Mouse (Mus musculus) heart, embryonic 15.5 days (tissue): ENCODE measurements at regions not wholly inside any gene's neighbourhood (a gene's known extent, or its start where the extent isn't known, plus 50 kb on each side); places are given as distances from the start of the nearest gene placed in this dataset.

Experiments used
- ATAC-seq: fragments of 200-750 bp; cut with Nextera tagmentation; replicated peaks from 2 replicates; pipeline ENCODE4 v1.8.0; 2017; ENCODE audit warnings: low read depth, moderate TSS enrichment; ENCODE audit not compliant: insufficient number of reproducible peaks, insufficient read depth, low FRiP score
- H3K27ac ChIP-seq: fragments of 300-500 bp; sonication (generic); 2 replicates; pipeline ENCODE4 v1.5.1; 2015; ENCODE audit warnings: mild to moderate bottlenecking, inconsistent platforms
- H3K27me3 ChIP-seq: fragments of 300-500 bp; sonication (generic); 2 replicates; pipeline ENCODE4 v1.6.1; 2015; ENCODE audit warnings: inconsistent platforms
- H3K36me3 ChIP-seq: fragments of 300-500 bp; sonication (generic); 2 replicates; pipeline ENCODE4 v1.6.1; 2015; ENCODE audit warnings: mild to moderate bottlenecking, inconsistent platforms
- H3K4me1 ChIP-seq: fragments of 300-500 bp; sonication (generic); replicated peaks from 2 replicates; pipeline ENCODE4 v1.6.1; 2015; ENCODE audit warnings: inconsistent platforms
- H3K4me2 ChIP-seq: fragments of 300-500 bp; sonication (generic); 2 replicates; pipeline ENCODE4 v1.6.1; 2015; ENCODE audit warnings: inconsistent platforms, mild to moderate bottlenecking, moderate library complexity
- H3K4me3 ChIP-seq: fragments of 300-500 bp; sonication (generic); 2 replicates; pipeline ENCODE4 v1.5.1; 2015; ENCODE audit warnings: mild to moderate bottlenecking, inconsistent platforms
- H3K9ac ChIP-seq: fragments of 300-500 bp; sonication (generic); 2 replicates; pipeline ENCODE4 v1.6.1; 2015; ENCODE audit warnings: mild to moderate bottlenecking, inconsistent platforms
- H3K9me3 ChIP-seq: fragments of 300-500 bp; sonication (generic); replicated peaks from 2 replicates; pipeline ENCODE4 v1.6.1; 2016; ENCODE audit warnings: inconsistent platforms
- WGBS: fragments of 180-500 bp; shearing (Covaris S2); methylation state at CpG from one replicate; pipeline ENCODE4 v1.1.7; 2015; ENCODE audit warnings: mixed read lengths; 5-methylcytosine and 5-hydroxymethylcytosine counted together

DNA sequence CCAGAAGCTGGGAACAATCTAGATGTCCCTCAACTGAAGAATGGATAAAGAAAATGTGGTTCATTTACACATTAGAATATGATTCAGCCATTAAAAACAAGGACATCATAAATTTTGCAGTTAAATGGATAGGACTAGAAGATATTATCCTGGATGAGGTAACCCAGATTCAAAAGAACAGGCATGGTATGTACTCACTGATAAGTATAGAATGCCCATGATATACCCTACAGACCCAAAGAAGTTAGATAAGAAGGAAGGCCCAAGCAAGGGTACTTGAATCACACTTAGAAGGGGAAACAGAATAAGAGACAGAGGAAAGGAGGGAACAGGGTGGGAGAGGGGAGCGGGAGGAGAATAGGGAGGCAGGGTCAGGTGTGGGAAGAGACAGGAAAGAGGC is 127.4 kb upstream of the Itga4 start:
- ATAC-seq = no peak
- Histone ChIP-seq H3K9me3 (no peaks in the 10 kb centered on the region), H3K27me3 (no peaks in the 10 kb centered on the region), H3K27ac (no peak overlapping the region), H3K4me1 (0 out of 2 replicates have a peak, but pooled peaks cover 2% of the 10 kb centered on the region), H3K9ac (no peak overlapping the region), H3K4me2 (no peak overlapping the region), H3K4me3 (no peak overlapping the region), H3K36me3 (no peaks in the 10 kb centered on the region)
- 95% methylated on average over 1 of the region's 1 CpGs for WGBS

DNA sequence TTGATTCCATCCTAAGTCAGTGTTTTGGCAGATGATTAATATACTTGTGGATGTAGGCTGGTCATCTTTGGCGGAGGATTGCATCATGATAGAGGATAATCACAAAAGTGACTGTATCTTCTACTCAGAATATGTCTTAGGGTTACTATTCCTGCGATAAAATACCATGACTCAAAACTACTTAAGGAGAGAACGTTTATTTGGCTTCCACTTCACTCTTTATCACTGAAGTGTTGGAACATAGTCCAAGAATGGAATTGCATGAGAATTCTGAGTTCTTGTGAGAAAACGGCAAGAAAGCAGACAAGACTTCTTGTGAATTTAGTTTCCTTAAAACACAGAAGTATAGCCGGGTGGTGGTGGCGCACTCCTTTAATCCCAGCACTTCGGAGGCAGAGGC is 124.6 kb upstream of the Itga4 start:
- no peak overlapping the region for H3K4me2 ChIP-seq
- no peaks in the 10 kb centered on the region for H3K9me3 ChIP-seq
- WGBS = 65% methylated on average over 7 of the region's 7 CpGs
- no peak for ATAC-seq
- peak overlapping the region; percentile 35; the same call in 1 of the 2 replicates for H3K27ac ChIP-seq
- H3K27me3 ChIP-seq = no peaks in the 10 kb centered on the region
- no peaks in the 10 kb centered on the region for H3K36me3 ChIP-seq
- no peak overlapping the region for H3K9ac ChIP-seq
- H3K4me3 ChIP-seq = no peak overlapping the region
- 0 out of 2 replicates have a peak, but pooled peaks cover 2% of the 10 kb centered on the region for H3K4me1 ChIP-seq

- no peaks in the 10 kb centered on the region for H3K36me3 ChIP-seq
- no peaks in the 10 kb centered on the region for H3K27me3 ChIP-seq
- no peaks in the 10 kb centered on the region for H3K9me3 ChIP-seq
- H3K4me1 ChIP-seq = 0 out of 2 replicates have a peak, but pooled peaks cover 2% of the 10 kb centered on the region
- H3K4me2 ChIP-seq = no peak overlapping the region
- 76% methylated on average over 2 of the region's 2 CpGs for WGBS
- no peak overlapping the region for H3K9ac ChIP-seq
- H3K27ac ChIP-seq = peak overlapping the region; percentile 35; the same call in 1 of the 2 replicates
- ATAC-seq = no peak
- no peak overlapping the region for H3K4me3 ChIP-seq
Observed at GRCm38 (mm10) chr2:79131235-79131634, 124.0 kb upstream of the Itga4 start.

- Histone ChIP-seq H3K9ac (no peak overlapping the region), H3K4me2 (no peak overlapping the region), H3K36me3 (no peaks in the 10 kb centered on the region), H3K27me3 (no peaks in the 10 kb centered on the region), H3K4me1 (0 out of 2 replicates have a peak, but pooled peaks cover 2% of the 10 kb centered on the region), H3K27ac (peak overlapping the region; percentile 35; the same call in 1 of the 2 replicates), H3K4me3 (no peak overlapping the region), H3K9me3 (no peaks in the 10 kb centered on the region)
- WGBS = 54% methylated on average over 5 of the region's 5 CpGs
- no peak for ATAC-seq
Observed at GRCm38 (mm10) chr2:79131743-79132517, 123.3 kb upstream of the Itga4 start.

GRCm38 (mm10) chr2:79132518-79132845 is 122.7 kb upstream of the Itga4 start:
- Histone ChIP-seq H3K4me3 (no peak overlapping the region), H3K27ac (no peak overlapping the region), H3K36me3 (no peaks in the 10 kb centered on the region), H3K4me2 (no peak overlapping the region), H3K4me1 (0 out of 2 replicates have a peak, but pooled peaks cover 2% of the 10 kb centered on the region), H3K9ac (no peak overlapping the region), H3K27me3 (no peaks in the 10 kb centered on the region), H3K9me3 (no peaks in the 10 kb centered on the region)
- ATAC-seq = no peak
- WGBS = 89% methylated on average over 3 of the region's 3 CpGs

GRCm38 (mm10) chr2:79134281-79134680 is 120.9 kb upstream of the Itga4 start:
- Histone ChIP-seq H3K4me2 (no peak overlapping the region), H3K27ac (no peak overlapping the region), H3K4me1 (0 out of 2 replicates have a peak, but pooled peaks cover 2% of the 10 kb centered on the region), H3K27me3 (no peaks in the 10 kb centered on the region), H3K4me3 (no peak overlapping the region), H3K9me3 (no peaks in the 10 kb centered on the region), H3K36me3 (no peaks in the 10 kb centered on the region), H3K9ac (no peak overlapping the region)
- no peak for ATAC-seq
- WGBS = 54% methylated on average over 5 of the region's 5 CpGs

GRCm38 (mm10) chr2:79135986-79136385 is 119.2 kb upstream of the Itga4 start:
- no peak overlapping the region for H3K27ac ChIP-seq
- no peak overlapping the region for H3K9ac ChIP-seq
- no peaks in the 10 kb centered on the region for H3K36me3 ChIP-seq
- no peaks in the 10 kb centered on the region for H3K27me3 ChIP-seq
- WGBS = 87% methylated on average over 2 of the region's 2 CpGs
- no peaks in the 10 kb centered on the region for H3K9me3 ChIP-seq
- no peak overlapping the region for H3K4me3 ChIP-seq
- no peak for ATAC-seq
- 0 out of 2 replicates have a peak, but pooled peaks cover 2% of the 10 kb centered on the region for H3K4me1 ChIP-seq
- no peak overlapping the region for H3K4me2 ChIP-seq

GRCm38 (mm10) chr2:79136619-79137458 is 118.4 kb upstream of the Itga4 start:
- 82% methylated on average over 12 of the region's 12 CpGs for WGBS
- no peaks in the 10 kb centered on the region for H3K27me3 ChIP-seq
- H3K9me3 ChIP-seq = no peaks in the 10 kb centered on the region
- no peak overlapping the region for H3K4me3 ChIP-seq
- H3K9ac ChIP-seq = no peak overlapping the region
- no peaks in the 10 kb centered on the region for H3K36me3 ChIP-seq
- no peak for ATAC-seq
- no peak overlapping the region for H3K4me2 ChIP-seq
- 0 out of 2 replicates have a peak, but pooled peaks cover 2% of the 10 kb centered on the region for H3K4me1 ChIP-seq
- no peak overlapping the region for H3K27ac ChIP-seq

GRCm38 (mm10) chr2:79137694-79138171 is 117.5 kb upstream of the Itga4 start:
- Histone ChIP-seq H3K4me1 (no peaks in the 10 kb centered on the region), H3K9ac (no peak overlapping the region), H3K4me2 (no peak overlapping the region), H3K36me3 (no peaks in the 10 kb centered on the region), H3K27ac (no peak overlapping the region), H3K4me3 (no peak overlapping the region), H3K9me3 (no peaks in the 10 kb centered on the region), H3K27me3 (no peaks in the 10 kb centered on the region)
- 22% methylated on average over 6 of the region's 6 CpGs for WGBS
- ATAC-seq = no peak

DNA sequence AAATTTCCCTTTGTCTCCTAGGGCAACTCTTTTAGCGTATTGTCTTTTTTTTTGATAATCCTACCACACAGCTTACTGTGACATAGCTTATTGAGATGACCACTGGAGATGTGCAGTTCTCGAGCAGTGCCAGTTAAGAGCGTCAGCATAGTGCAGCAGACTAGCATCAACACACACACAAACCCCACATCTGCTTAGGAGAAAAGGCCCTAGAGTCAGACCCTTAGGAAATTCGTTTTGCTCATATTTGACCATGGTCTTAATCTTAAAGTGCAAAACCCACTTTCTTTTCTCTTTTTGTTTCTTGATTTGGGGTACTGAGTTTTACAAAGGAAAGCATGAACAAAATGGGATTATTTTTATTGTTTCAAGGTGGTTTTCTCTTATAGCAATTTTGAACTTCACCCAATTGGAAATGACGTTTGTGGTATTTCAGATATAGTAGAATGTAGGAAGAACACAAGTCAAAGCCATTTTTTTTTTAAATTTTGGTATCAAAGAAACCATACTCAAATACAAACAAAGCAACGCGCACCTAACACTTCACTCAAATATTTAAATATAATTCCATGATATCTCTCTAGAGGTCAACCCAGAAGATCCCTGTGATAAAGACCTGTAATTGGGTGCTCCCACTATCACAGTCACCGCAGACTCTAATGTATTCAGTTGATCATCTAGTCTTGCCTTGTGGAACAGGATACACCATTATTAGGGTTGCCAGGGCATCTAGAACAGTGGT is 116.7 kb upstream of the Itga4 start:
- 87% methylated on average over 8 of the region's 8 CpGs for WGBS
- H3K4me3 ChIP-seq = no peak overlapping the region
- no peaks in the 10 kb centered on the region for H3K36me3 ChIP-seq
- no peaks in the 10 kb centered on the region for H3K9me3 ChIP-seq
- no peak overlapping the region for H3K27ac ChIP-seq
- no peak overlapping the region for H3K4me2 ChIP-seq
- H3K4me1 ChIP-seq = no peaks in the 10 kb centered on the region
- H3K27me3 ChIP-seq = no peaks in the 10 kb centered on the region
- no peak overlapping the region for H3K9ac ChIP-seq
- ATAC-seq = no peak

DNA sequence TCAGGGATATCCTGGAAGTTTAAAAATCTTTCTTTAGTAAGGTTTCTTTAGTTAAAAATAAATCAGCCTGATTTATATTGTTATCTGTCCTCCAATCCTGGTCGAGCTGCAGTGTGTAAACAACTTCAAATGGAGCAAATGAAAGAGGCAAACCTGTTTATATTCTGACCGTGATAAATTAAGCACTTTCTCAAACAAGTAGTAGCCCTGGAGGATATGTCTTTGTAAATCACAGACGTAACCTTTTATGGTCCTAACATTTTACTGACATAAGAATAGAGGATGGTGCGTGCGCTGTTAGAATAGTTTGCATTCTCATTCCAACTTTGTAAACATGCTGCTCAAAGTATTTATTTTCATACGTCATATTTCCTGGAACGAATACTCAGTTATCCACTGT is 113.3 kb upstream of the Itga4 start:
- Histone ChIP-seq H3K4me3 (no peak overlapping the region), H3K27me3 (no peaks in the 10 kb centered on the region), H3K27ac (no peak overlapping the region), H3K4me2 (no peak overlapping the region), H3K36me3 (no peaks in the 10 kb centered on the region), H3K9ac (no peak overlapping the region), H3K4me1 (no peaks in the 10 kb centered on the region), H3K9me3 (no peaks in the 10 kb centered on the region)
- ATAC-seq = no peak
- WGBS = 64% methylated on average over 7 of the region's 7 CpGs
